Mouse (Mus musculus) heart, postnatal 4 days (tissue): ENCODE measurements around the gene Lrrc66. TPM values are rescaled to one million over a fixed set of nuclear protein-coding genes. Genes with fewer than 3 reads are reported as not detected.

Experiments used
- DNase-seq: peaks from one replicate; pipeline ENCODE4 v3.0.0; 2021
- total RNA-seq, 2 experiments: library from RNA; stranded (reverse); gene quantifications; 2 replicates each; pipeline ENCODE4 v1.2.3; 2021

The Lrrc66 gene
- total RNA-seq: under 1 TPM in 1 of 2 experiments, not detected in 1; 0.32 TPM

- no peak for DNase-seq
Observed at GRCm38 (mm10) chr5:73632291-73632690, at the start of gene Lrrc66. Gene Lrrc66 (minus strand): TSS chr5:73632526.

GRCm38 (mm10) chr5:73676626-73677025 is 44.3 kb upstream of the Lrrc66 start:
- DNase-seq: no peak

GRCm38 (mm10) chr5:73675604-73676003 is 43.3 kb upstream of the Lrrc66 start:
- DNase-seq: no peak

DNA sequence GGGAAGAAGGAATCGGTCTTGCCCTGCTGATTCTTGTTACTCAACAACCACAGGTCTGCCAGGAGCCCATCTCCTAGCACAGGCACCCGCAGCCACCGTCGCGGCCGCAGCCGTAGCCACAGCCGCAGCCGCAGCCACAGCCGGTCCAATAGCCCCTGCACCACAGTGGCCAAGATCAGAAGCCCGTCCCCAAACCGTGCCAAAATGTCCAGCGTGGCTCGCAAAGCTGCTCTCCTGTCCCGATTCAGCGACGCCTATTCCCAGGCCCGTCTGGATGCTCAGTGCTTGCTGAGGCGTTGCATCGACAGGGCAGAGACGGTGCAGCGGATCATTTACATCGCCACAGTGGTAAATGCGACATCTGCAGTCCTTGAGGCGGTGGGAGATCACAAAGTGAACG is 37.1 kb upstream of the Lrrc66 start:
- no peak for DNase-seq

DNA sequence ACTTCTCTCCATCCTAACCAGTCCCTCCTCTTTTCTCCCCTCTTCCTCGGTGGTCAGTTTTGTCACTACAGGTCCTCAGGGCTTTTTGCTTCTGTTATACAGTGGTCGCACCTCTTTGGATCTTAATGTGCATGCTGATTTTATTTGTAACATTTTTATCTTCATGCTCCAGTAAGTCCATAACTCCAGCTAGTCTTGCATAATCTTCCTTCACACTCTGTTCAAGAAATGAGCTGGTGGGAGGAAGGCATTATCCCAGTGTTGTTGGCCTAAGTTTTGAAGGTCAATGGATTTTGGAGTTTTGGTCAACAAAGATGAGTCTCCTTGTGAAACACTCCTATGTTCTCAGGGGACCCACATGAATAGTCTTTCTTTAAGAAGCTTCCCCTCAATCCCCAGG is 35.6 kb upstream of the Lrrc66 start:
- no peak for DNase-seq

DNA sequence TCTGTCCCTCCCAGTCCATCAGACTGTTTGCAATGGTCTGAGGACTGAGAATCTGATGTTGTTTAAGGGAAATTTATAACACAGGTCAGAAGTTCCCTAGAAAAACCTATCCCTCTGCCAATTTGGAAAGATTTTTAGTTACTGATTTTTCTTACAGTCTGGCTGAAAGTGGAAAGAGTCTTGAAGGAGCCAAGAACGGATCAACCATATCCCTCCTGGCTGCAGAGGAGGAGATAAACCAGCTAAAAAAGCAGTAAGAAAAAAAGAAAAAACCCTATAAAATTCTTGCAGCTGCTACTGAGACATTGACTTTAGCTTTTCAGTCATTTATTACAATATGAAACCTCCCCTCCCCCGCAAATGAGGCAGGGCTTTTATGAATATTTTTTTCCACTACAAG is 34.4 kb upstream of the Lrrc66 start:
- no peak for DNase-seq

- DNase-seq: no peak
Observed at GRCm38 (mm10) chr5:73651855-73652201, 19.5 kb upstream of the Lrrc66 start.

GRCm38 (mm10) chr5:73651061-73651854 is 18.9 kb upstream of the Lrrc66 start, which contains the start of gene Spata18:
Gene Spata18 (plus strand): TSS chr5:73651379.
- DNase-seq: peak; percentile 61

GRCm38 (mm10) chr5:73650365-73650964 is 18.1 kb upstream of the Lrrc66 start:
- DNase-seq: peak; percentile 29

GRCm38 (mm10) chr5:73647261-73647900 is 15.1 kb upstream of the Lrrc66 start, which contains the start of gene Sgcb:
Gene Sgcb (minus strand): TSS chr5:73647790.
- DNase-seq: peak; percentile 92

- peak; percentile 48 for DNase-seq
Observed at GRCm38 (mm10) chr5:73642091-73642490, 9.8 kb upstream of the Lrrc66 start.

DNA sequence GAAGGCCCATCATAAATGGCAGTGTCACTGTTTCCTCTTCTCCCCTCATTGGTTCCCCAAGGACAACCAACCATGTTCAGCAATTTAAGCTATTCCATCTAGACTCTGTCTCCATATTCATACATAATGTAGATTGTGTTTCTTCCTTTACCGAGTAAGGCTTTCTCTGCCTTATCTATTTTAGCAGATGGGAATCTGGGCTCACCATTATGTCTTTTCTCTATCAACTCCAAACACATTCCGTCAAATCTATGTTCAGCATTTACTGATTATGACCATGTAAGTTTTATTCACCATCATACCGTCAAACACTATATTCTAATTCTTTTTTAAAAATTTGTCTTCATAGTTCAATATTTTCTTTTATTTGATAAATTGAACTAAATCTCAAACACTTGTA is 8.7 kb upstream of the Lrrc66 start:
- DNase-seq: no peak

GRCm38 (mm10) chr5:73637337-73638107 is 5.2 kb upstream of the Lrrc66 start:
- no peak for DNase-seq

DNA sequence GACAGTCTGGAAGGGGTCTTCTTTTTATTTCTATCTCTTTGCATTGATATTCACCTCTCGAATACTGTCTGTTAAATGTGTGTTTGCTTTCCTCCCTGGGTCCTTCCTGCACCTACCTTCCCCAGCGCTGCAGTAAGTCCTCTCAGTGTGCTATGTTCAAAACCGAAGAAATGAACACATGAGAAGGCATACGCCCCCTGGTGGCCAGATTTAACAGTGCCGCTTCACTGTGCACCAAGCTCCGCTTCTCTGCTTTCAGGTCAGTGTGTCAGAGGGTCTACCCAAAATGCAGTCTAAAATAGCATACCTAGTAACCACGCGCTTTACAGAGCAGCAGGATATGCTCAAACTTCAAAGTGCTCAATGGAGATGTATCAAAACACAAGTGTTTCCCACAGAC is 815 bp upstream of the Lrrc66 start:
- DNase-seq: peak; percentile 83

DNA sequence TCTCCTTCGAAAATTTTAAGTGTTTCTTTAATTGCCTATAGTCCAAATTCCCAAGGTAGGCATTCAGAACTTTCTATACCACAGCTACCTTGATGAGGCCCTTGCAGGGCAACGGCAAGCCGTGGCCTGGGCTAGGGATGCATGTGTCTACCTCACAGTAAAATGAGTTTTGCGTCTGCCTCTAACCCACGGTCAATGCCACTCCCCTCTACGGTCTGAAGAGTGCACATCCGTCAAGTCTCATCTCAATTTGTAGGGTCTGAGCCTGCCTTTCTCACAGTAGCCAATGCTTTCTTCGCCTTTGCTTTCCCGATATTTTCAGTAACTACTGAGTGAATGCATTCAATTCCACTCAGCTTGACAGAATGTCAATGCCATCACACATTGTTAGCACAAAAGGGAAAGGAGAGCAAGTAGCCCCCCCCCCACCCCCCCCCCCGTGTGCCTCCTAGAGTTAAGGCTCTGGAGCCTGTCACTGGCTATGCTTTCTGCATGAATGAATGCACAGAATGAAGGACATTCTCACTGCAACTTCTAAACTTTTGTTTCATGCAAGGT is 1.2 kb downstream of the Lrrc66 start:
- no peak for DNase-seq

DNA sequence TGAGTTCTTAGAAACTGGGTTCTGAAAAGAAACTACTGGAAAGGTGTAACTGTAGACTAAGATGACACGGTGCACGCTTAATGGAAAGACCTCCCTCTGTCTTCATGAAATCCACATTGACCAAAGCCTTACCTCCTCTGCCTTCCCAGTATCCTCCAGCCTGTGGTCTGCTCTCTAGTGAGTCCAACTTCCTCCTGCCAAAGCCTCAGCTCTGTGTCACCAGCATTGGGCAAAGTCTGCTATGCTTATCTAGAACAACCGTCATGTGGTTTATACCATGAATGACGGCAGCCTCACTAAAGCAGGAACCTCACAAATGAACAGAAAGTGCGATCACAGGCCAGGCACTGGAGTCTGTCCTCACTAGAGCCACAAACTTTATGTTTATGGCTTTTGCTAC is 2.2 kb downstream of the Lrrc66 start:
- DNase-seq: no peak

- no peak for DNase-seq
Observed at GRCm38 (mm10) chr5:73627991-73628390, 4.3 kb downstream of the Lrrc66 start.

DNA sequence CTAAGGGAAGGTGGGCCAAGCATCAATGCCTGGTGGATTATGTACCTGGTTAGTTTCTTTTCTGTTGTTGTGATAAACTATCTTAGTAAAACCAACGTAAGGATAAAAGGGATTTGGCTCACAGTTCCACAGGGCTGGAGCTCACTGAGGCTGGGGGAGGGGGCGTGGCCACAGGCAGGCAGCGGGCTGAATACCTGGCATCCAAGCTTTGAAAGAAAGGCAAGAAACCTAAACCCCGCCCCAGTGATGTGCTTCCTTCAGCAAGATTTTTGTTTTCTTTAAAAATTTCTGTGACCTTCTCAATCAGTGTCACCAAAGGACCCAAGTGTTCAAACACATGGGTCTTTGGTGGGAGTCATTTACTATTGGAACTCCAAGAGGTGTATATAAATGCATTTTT is 4.8 kb downstream of the Lrrc66 start:
- no peak for DNase-seq

DNA sequence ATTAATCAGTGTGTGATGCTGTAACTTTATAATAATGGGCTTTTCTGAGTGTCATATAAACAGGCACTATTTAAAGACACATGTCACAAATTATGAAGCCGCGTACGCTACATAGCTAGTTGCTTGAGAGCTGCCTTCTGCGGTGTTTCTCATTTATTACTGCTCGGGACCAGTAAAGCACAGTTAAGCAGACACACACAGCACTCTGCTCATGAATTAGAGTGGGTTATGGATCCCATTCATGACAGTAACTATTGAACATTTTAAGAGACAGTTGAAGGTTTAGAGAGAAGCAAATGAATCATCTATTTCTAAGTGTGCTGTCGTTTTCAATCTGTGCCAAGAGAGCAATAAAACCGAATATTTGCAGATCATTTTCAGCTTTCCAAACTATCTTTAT is 5.5 kb downstream of the Lrrc66 start:
- DNase-seq: no peak

- DNase-seq: no peak
Observed at GRCm38 (mm10) chr5:73625505-73625904, 6.8 kb downstream of the Lrrc66 start.

GRCm38 (mm10) chr5:73618969-73619368 is 13.4 kb downstream of the Lrrc66 start:
- DNase-seq: no peak

DNA sequence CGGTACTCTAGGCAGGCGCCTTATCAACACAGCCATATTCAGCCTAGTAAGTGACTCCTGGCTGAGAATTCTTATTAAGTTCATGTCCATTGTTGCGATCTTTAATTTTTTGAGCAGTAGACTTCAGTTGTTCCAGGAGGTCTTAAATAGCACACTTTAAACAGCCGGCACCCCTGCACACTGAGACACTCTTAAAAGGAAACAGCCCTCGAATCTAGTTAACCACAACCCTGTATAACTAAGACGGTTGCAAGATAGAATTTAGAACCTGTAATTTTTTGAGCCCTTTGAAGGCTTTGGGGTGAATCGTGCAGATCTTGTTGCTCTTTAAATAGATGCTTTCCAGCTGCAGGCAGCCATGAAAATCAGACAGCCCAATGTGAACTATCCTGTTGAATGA is 17.1 kb downstream of the Lrrc66 start:
- no peak for DNase-seq

GRCm38 (mm10) chr5:73613296-73613695 is 19.0 kb downstream of the Lrrc66 start:
- DNase-seq: no peak
